Mouse (Mus musculus) c-Kit-positive CD71-negative TER-119-negative erythroid progenitor cells, embryonic 14.5 days (primary cell): ENCODE results near the gene Bnc2.

Experiments used
- DNase-seq: peaks from one replicate; pipeline ENCODE4 v3.0.0-alpha.2; 2013; ENCODE audit warnings: low read depth

The Bnc2 gene

DNA sequence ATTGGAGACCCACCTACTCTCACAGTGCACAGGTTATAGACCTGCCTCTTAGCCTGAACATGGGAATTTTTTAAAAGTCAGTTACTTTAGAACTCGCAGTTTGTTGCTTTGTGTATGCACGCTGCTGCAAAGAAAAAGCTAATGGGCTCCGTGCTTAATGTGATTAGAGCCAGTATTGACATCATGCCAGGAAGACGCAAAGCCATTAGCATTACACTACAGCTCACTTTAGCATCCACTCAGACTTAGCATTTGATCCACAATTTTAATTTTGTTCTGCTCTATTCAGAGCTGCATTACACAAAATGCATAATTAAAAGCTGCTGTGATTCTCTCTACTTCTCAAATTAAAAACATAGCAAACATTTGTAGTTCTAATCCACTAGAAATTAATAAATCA, 350.7 kb downstream of the Bnc2 start:
- DNase-seq, result no peak

DNA sequence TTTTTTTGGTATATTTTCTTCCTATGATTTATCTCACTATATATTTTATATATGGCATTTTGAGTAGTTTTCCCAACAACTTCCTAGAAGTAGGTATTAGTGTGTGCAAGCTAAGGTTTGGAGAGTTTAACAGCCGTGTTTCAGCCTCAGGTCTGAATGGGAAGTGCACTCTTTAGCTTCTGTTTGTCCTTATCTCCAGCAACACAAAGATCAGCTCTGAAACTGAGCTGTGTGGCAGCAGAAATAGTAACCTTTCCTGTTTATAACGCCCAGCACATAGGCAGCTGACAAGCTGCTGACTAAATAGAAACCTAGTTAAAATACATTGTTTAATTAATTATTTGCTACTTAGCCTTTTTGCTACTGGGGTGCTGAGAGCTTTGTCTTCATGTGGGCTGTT, 353.5 kb downstream of the Bnc2 start:
- no peak for DNase-seq

DNA sequence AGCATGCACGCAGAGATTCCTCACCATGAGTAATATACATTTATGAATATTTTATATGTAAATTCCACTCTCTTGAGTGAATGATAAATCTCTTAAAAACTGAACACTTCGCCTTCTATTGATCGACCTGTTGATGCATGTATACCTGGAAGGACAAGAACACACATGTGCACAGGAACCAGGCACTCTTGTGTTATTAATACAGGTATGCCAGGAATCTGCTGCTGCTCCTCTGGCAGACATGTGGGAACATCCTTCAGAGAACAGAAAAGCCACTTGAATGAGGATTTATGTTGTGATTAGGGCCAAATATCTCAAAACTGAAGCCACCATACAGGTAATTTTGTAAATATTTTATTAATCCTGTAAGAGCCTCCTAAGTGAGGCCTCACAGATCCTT, 357.7 kb downstream of the Bnc2 start:
- no peak for DNase-seq

DNA sequence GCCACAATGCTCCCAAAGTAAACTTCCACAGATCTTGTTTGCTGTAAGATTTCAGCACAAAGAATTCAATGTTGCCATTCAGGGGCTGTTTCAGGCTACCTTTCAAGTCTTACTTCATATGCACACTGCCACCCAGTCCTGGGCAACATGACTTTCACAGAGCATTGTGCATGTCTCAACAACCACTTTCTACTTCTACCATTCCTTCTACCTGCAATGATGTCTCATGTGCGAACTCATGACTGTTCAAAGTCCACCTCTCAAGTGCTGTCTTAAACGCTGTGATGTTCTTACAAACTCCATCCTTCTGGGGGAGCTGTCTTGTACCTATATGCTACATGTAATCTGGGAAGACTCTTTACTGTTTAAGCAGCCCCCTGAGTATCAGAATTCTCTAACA, 363.7 kb downstream of the Bnc2 start:
- DNase-seq, result no peak

DNA sequence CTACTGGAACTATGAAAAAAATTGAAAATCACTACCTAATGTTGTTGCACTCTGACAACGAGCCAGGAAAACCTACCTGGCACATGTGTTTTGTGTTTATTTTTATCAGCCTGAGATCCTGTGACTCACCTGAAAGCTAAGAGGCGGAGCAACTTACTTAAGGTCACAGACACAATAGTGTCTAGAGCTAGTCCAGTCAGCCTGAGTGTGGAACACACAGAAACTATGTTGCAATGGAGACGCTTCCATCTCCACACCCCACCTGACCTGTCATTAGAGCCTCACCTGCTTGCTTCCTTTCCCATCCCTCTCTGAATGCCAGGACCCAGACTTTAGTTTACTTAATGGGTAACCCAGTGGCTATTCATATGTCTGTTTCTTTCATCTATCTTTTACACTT, 364.2 kb downstream of the Bnc2 start:
- DNase-seq, result no peak

DNA sequence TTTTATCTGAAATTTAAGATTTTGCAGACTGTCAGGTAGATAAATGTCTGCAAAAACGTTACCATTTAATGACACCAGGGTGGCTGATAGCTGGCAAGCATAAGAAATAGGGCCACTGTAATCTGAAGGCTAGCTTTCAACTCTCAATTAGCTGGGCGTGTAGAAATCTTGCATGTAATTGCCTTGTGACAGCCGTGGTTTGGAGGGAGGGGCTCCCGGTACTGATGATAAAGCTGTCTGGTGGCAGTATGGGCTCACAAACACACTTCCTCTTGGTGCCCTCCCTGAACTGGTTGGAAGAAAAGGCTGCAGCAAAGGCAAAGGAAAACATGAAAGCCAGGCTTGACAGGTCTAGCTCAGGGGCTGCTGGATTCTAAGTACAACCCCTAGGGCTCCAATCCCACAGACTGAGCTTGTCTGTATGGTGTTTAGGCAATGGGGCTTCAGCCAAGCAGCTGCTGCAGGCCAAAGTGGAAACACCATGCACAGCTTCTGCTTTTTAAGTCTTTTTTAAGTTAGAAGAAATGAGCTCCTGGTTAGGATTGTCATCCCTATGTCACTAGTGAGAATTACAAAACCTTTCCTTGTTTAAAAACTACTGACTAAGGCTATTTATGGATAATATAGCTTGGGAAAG, 366.7 kb downstream of the Bnc2 start:
- peak; percentile 3 for DNase-seq

DNA sequence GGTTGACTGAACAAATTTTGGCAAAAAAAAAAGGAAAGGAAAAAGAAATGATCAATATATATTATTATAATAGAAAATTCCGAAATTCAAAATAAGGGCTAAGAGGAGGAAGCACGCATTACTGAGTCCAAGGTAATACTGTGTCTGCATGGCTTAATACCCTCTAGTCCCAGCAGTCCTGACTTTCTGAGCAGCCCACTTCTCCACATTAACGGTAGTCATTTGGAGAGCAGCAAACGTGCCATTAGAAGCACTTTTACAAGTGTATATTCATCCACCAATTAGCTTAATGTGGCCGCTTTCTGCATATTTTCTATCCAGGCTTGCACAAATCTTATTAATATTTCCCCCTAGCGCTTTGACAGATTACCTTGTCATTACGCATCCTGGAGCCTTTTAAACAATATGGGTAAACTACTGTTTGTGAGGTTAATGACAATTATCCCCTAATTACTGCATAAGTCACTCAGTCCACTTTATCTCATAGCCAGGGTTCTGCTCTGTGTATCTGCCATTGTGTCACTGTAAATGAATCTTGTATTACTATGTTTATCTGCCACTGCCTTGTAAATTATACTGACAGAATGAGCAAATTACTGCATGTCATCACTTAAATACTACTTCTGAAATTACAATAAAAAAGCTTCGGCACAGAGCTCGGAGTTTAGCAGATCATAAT, 368.0 kb downstream of the Bnc2 start:
- DNase-seq, result no peak

DNA sequence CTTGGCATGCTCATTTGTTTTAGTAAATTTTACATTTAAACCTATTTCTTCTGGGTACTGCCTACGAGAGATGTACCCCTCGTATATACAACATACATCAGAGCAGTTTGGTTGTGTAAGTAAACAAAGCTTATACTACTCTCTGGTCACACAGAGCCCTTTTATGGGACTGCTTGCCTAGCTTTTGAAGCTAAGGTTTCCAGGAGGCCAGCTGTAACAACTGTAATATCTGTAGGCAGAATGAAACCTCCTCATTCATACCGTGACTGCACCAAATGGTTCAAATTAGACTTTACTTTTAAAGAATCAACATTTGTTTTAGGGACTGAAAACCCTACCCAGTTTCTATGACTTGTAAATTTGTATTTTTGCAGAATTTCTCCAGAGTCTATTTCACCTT, 372.1 kb downstream of the Bnc2 start:
- no peak for DNase-seq

DNA sequence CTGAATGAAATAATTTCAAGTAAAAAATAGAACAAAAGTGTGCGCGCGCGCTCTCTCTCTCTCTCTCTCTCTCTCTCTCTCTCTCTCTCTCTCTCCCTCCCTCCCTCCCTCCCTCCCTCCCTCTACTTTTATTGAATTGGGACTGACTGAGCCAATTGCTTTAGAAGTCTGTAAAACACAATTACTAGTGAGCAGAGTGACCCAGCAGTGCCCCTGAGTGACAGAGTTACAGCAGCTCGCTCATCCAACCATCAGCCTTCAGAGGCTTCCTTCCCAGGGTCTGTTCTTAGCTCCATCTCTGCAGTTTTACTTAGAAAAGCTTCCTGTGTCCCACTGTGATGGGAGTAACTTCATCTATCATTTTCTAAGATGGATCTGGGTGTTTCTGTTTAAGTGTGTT, 389.9 kb downstream of the Bnc2 start:
- DNase-seq, result no peak

DNA sequence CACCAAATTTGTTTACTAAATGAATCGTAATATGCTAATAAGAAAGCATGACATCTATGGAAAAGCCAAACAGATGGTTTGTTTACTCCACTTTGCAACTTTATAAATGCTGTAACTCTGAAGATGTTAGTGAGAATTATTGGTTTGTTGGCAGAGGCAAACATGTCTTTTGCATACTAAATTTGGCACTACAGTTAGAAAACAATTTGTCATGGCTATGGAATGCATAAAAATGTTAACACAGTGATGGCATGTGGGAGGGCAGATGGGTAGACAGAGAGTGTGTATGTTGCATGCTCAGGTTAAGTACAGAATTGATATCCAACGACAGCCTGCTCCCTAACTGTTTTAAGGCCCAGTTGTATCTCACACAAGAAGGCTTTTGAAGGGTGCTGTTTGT, 392.4 kb downstream of the Bnc2 start:
- DNase-seq, result no peak

DNA sequence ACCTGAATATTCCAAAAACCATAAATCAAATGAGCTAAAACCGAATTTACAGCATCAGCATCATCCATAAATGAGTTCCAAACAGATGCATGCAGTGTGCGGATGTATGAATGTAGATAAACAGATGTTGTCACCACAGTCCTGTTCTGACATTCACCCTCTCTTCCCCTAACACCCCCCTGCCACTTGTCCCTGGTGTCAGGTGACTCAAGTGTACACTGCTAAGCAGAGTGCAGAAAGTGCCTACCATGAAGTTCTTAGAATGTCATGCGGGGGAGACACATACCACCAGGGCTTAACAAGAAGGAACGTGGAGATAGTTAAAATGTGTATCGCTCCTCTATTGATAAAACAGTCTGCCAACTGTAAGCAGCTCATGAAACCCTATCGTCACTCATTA, 396.9 kb downstream of the Bnc2 start:
- no peak for DNase-seq

DNA sequence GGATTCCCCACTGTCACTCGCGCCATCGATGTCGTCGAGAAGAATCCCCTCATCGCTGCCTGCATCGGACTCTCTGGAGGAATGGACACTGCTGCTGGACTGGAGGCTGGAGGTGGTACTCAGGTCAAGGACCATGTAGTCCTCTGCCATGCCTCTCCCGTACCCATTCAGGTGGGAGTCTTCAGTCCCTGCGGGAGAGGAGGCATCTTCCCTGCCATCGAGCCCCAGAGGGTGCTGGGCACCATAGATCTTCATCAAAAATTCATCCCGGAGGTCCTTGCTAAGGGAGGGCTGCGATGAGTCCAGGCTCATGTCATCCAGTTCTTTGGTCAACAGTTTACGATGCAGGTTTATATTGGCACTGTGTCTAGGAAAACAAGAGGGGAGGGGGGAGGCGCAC, 399.0 kb downstream of the Bnc2 start:
- DNase-seq, result no peak

DNA sequence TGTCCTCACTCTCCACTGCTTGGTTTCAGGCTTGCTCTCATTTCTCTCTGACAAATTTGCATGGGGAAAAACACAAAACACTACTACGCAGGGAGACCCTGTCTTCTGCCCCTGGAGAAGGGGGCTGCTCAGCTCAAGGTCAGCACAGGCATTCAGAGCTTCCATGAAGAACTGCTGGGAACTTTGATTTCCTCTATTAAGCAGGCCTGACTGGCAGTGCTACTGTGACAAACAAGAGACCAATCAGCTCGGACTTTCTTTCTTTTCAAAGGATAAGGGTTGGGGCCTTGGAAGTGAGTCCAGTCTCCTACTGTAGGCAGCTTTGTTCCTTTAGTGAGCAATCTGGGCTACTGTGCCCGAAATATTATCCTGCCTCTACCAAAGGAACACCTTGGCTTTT, 400.9 kb downstream of the Bnc2 start:
- no peak for DNase-seq

DNA sequence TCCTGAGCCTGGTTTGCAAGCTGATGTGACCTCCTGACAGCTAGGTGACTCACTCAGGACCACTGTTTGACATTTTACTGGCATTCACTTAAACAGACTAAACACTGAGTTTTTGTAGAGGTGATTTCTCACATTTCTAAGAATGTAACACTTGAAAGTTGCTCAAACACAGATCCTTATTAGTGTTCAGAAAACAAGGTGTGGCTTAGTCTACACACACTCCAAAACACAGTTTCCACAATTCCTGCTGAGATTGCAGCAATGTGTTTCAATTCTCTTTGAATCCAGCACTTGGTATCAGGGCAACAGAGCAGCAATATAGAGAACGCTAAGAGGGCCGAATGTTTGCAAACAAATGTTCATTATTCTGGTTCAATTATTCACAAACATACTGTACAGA, 402.2 kb downstream of the Bnc2 start:
- DNase-seq, result no peak

DNA sequence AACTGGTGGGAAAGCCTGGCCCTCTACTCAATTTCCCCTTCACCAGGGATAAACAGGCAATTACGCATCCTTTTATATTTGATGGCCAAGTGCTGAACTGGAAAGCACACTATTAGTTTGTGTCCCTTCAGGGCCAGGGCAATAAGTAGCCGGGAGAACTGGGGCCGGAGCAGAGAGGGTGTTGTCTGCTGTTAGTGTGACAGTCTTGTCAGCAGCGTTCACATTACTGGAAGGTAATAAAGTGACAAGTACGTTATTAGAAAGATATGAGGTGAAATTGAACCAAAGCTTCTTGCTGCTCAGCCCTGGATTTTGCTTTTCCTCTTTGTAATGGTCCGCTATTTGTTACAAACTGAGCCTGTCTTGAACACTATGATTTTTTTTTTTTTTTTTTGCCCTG, 405.2 kb downstream of the Bnc2 start:
- DNase-seq, result no peak

DNA sequence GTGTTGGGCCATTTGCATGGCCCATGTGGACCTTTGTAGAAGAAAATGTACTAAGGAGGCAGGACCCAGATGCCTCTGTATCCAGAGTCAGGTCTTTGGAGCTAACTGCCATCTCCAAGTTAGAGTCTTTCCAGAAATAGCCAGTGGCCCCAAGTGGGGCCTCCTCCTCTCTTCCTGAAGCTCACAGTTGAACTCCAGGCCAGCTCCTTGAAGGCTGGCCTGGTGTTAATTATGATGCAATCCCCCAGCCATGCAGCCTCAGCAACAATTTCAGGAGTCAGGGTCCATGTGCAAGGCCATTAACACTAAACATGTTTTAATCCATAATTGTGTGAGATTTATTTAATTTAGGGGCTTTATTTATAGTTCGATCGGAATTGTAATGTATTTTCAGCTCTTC, 427.7 kb downstream of the Bnc2 start:
- DNase-seq, result no peak

DNA sequence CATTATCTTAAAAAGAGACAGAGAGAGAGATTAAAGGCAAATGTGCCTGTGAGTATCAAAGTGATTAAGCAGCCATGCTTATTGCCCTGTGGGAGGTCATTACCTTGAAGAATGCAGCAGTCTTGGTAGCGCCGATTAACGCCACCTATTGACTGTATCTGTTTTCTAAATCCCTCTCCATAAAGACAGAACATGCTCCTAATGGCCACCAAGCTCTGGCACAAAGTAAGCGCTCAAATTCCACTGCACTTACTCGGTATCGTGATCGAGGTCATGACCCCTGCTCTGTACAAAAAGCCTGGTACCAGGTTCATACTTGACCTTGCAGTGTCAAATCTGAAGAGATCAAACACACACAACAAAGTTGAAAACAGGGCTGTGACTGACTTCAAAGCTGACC, 442.7 kb downstream of the Bnc2 start:
- DNase-seq, result no peak

DNA sequence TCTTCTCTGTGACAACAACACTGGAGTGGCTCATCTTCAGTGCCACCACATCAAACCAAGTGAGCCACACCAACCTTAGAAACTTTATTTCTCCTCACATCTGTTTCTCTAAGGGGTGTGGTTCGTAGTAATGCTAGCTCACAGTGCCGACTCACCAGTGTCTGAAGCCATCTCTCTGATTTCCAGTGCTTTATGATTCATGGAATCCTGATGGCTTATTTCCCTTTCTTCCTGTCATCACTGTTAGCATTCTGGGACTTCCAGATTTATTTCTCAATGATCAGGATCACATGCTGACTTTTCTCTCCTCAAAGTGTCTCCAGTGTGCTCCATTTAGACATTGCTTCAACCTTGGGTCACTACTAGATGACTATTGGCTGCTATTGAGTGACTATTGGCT, 443.8 kb downstream of the Bnc2 start:
- no peak for DNase-seq

DNA sequence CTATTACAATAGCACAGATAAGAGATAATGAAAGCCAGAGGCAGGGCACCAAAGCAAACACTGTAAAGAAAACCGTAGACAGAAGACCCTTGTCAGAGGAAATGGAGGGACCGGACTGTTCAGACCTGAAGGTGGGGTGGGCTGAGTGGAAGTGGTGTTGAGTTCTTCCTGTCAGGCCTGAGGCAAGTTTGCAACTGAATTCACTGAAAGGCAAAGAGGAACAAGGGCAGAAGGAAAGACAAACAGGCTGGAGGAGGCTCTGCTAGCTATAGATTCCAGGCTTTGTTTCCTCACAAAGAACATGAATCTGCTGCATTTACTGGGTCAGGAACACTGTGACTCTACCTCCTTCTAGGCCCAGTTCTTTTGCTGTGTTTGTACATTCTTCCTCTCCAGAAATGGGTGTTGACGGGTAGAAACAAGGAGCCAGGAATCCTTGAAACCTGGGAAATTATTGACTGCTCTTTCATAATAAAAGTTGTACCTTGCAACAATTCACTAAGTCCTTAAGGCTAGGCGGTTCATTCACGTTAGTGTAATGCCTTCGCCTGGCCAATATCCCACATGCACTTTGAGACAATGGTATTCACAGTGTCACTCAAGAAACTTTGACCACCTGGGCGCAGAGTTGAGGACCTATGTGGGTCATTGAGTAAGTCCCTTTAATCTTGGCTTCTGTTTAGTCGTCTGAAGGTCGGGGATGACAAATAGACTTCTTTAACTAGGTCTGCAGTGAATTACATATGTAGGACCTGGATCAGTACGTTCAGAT, 445.7 kb downstream of the Bnc2 start:
- DNase-seq, result no peak

DNA sequence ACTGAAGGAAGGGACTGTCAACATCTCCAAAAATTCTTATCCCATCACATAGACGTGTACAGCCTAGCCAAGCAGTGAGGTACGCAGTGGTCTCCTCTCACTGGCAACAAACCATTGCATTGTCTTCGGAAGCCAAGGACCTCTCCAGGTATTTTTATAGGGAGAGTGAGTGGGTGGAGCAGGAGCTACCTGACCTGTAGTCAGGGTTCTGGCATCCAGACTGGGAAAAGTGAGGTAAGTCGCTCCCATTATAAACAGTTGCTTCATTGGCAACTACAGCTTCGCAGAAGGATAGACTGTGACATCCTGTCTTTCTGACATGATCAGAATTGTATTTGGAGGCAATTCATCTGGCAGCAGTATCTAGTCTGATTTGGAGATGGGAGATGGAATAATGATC, 446.5 kb downstream of the Bnc2 start:
- DNase-seq, result no peak
